Mouse (Mus musculus) forebrain, embryonic 11.5 days (tissue): Measurements from ENCODE around the gene Wwc1. TPM values are rescaled to one million over a fixed set of nuclear protein-coding genes. Genes with fewer than 3 reads are reported as not detected.

ENCODE experiments used
- ATAC-seq: fragments of 200-750 bp; cut with Nextera tagmentation; replicated peaks from 2 replicates; pipeline ENCODE4 v1.8.0; 2017; ENCODE audit warnings: moderate TSS enrichment; ENCODE audit not compliant: low FRiP score
- DNase-seq: peaks from one replicate; pipeline ENCODE4 v3.0.0-alpha.2; 2017; ENCODE audit warnings: low spot score
- H3K27ac ChIP-seq: fragments of 300-500 bp; sonication (generic); 2 replicates; pipeline ENCODE4 v1.5.1; 2014; ENCODE audit warnings: low read depth, low read length
- H3K27me3 ChIP-seq: fragments of 300-500 bp; sonication (generic); 2 replicates; pipeline ENCODE4 v1.6.1; 2014; ENCODE audit warnings: mild to moderate bottlenecking, low read length, mixed read lengths; ENCODE audit not compliant: control insufficient read depth, insufficient read depth
- H3K36me3 ChIP-seq: fragments of 300-500 bp; sonication (generic); 2 replicates; pipeline ENCODE4 v1.6.1; 2014; ENCODE audit warnings: mild to moderate bottlenecking, low read length, moderate library complexity, mixed read lengths; ENCODE audit not compliant: control insufficient read depth, insufficient read depth
- H3K4me1 ChIP-seq: fragments of 300-500 bp; sonication (generic); replicated peaks from 2 replicates; pipeline ENCODE4 v1.6.1; 2014; ENCODE audit warnings: low read length, mixed read lengths; ENCODE audit not compliant: control insufficient read depth, insufficient read depth
- H3K4me2 ChIP-seq: fragments of 300-500 bp; sonication (generic); 2 replicates; pipeline ENCODE4 v1.6.1; 2014; ENCODE audit warnings: low read depth, mild to moderate bottlenecking, low read length, moderate library complexity, mixed read lengths; ENCODE audit not compliant: severe bottlenecking
- H3K4me3 ChIP-seq: fragments of 300-500 bp; sonication (generic); 2 replicates; pipeline ENCODE4 v1.5.1; 2014; ENCODE audit warnings: low read depth, low read length
- H3K9ac ChIP-seq: fragments of 300-500 bp; sonication (generic); 2 replicates; pipeline ENCODE4 v1.6.1; 2014; ENCODE audit warnings: low read length
- H3K9me3 ChIP-seq: fragments of 300-500 bp; sonication (generic); 2 replicates; pipeline ENCODE4 v1.6.1; 2016; ENCODE audit warnings: low read length, mixed read lengths; ENCODE audit not compliant: control insufficient read depth
- WGBS: fragments of 180-500 bp; shearing (Covaris S2); extraction: QIAGEN DNeasy Blood & Tissue Kit; methylation state at CpG from one replicate; pipeline ENCODE4 v1.1.7; 2014; 5-methylcytosine and 5-hydroxymethylcytosine counted together
- polyA plus RNA-seq: library from polyadenylated mRNA; unstranded; fragments of >200 nt; fragmentation: Nextera tagmentation; extraction: Ambion mirVana; gene quantifications from 2 replicates; pipeline ENCODE4 v1.2.1, GENCODE M21; 2014

The Wwc1 gene
- polyA plus RNA-seq, 1 experiment from 2014 or later, result 10.6 TPM

- ATAC-seq (peak; percentile 45; the same call in 1 of the 2 replicates), DNase-seq (no peak)
- H3K36me3 ChIP-seq, result no peaks in the 10 kb centered on the region
- no peaks in the 10 kb centered on the region for H3K9me3 ChIP-seq
- H3K4me2 ChIP-seq, result no peak overlapping the region
- H3K4me3 ChIP-seq, result no peak overlapping the region
- peaks cover 14% of the 10 kb centered on the region; the same call in 1 of the 2 replicates for H3K4me1 ChIP-seq
- H3K27ac ChIP-seq, result peak overlapping the region; percentile 55; the same call in 1 of the 2 replicates
- 24% methylated on average over 4 of the region's 4 CpGs for WGBS
- no peaks in the 10 kb centered on the region for H3K27me3 ChIP-seq
- H3K9ac ChIP-seq, result peak overlapping the region; percentile 33; the same call in 1 of the 2 replicates
These were observed 86.9 kb downstream of the Wwc1 start for GRCm38 (mm10) chr11:35893454-35893853.

- Histone ChIP-seq H3K9me3 (no peaks in the 10 kb centered on the region), H3K4me3 (no peak overlapping the region), H3K9ac (peak overlapping the region; percentile 33; the same call in 1 of the 2 replicates), H3K36me3 (no peaks in the 10 kb centered on the region), H3K27ac (peak overlapping the region; percentile 55; the same call in 1 of the 2 replicates), H3K4me1 (peaks cover 14% of the 10 kb centered on the region; the same call in 1 of the 2 replicates), H3K27me3 (no peaks in the 10 kb centered on the region), H3K4me2 (no peak overlapping the region)
- WGBS, result 21% methylated on average over 10 of the region's 10 CpGs
- DNase-seq (no peak), ATAC-seq (peak; percentile 49; the same call in 1 of the 2 replicates)
These were observed 87.3 kb downstream of the Wwc1 start for GRCm38 (mm10) chr11:35893018-35893421.

GRCm38 (mm10) chr11:35892293-35892692 is 88.0 kb downstream of the Wwc1 start:
- no peaks in the 10 kb centered on the region for H3K27me3 ChIP-seq
- H3K4me2 ChIP-seq, result no peak overlapping the region
- H3K4me1 ChIP-seq, result peaks cover 14% of the 10 kb centered on the region; the same call in 1 of the 2 replicates
- no peaks in the 10 kb centered on the region; the same call in 1 of the 2 replicates for H3K36me3 ChIP-seq
- H3K9me3 ChIP-seq, result no peaks in the 10 kb centered on the region
- DNase-seq (no peak), ATAC-seq (0 out of 2 replicates have a peak, but pooled peaks have one; percentile 30)
- no peak overlapping the region for H3K27ac ChIP-seq
- WGBS, result 62% methylated on average over 9 of the region's 9 CpGs
- H3K9ac ChIP-seq, result no peak overlapping the region
- H3K4me3 ChIP-seq, result no peak overlapping the region

GRCm38 (mm10) chr11:35888790-35889189 is 91.5 kb downstream of the Wwc1 start:
- Histone ChIP-seq H3K36me3 (no peaks in the 10 kb centered on the region; the same call in 1 of the 2 replicates), H3K4me2 (no peak overlapping the region), H3K9ac (no peak overlapping the region), H3K27ac (no peak overlapping the region), H3K9me3 (no peaks in the 10 kb centered on the region), H3K4me1 (peaks cover 14% of the 10 kb centered on the region; the same call in 1 of the 2 replicates), H3K27me3 (no peaks in the 10 kb centered on the region), H3K4me3 (no peak overlapping the region)
- 80% methylated on average over 8 of the region's 8 CpGs for WGBS
- ATAC-seq (no peak), DNase-seq (no peak)

- no peaks in the 10 kb centered on the region for H3K4me1 ChIP-seq
These were observed 97.5 kb downstream of the Wwc1 start for GRCm38 (mm10) chr11:35882777-35883176.

GRCm38 (mm10) chr11:35878559-35878897 is 101.8 kb downstream of the Wwc1 start:
- no peak overlapping the region for H3K9ac ChIP-seq
- DNase-seq (no peak), ATAC-seq (no peak)
- H3K9me3 ChIP-seq, result no peaks in the 10 kb centered on the region
- no peak overlapping the region for H3K4me3 ChIP-seq
- no peaks in the 10 kb centered on the region for H3K27me3 ChIP-seq
- WGBS, result 62% methylated on average over 4 of the region's 4 CpGs
- H3K4me1 ChIP-seq, result peaks cover 14% of the 10 kb centered on the region
- no peaks in the 10 kb centered on the region for H3K36me3 ChIP-seq
- no peak overlapping the region for H3K4me2 ChIP-seq
- no peak overlapping the region for H3K27ac ChIP-seq

More at GRCm38 (mm10) chr11:35882777-35883176, 97.5 kb downstream of the Wwc1 start:
- Histone ChIP-seq H3K4me3 (no peak overlapping the region), H3K27me3 (no peaks in the 10 kb centered on the region), H3K9ac (no peak overlapping the region), H3K36me3 (no peaks in the 10 kb centered on the region; the same call in 1 of the 2 replicates), H3K9me3 (no peaks in the 10 kb centered on the region), H3K27ac (no peak overlapping the region), H3K4me2 (no peak overlapping the region)
- WGBS, result 95% methylated on average over 6 of the region's 6 CpGs
- DNase-seq (no peak), ATAC-seq (no peak)

- no peak overlapping the region for H3K27ac ChIP-seq
- no peaks in the 10 kb centered on the region for H3K36me3 ChIP-seq
- H3K9me3 ChIP-seq, result no peaks in the 10 kb centered on the region
- ATAC-seq (no peak; the same call in 1 of the 2 replicates), DNase-seq (no peak)
- H3K4me1 ChIP-seq, result peaks cover 16% of the 10 kb centered on the region
- WGBS, result 68% methylated on average over 14 of the region's 14 CpGs
- H3K27me3 ChIP-seq, result no peaks in the 10 kb centered on the region
- no peak overlapping the region for H3K9ac ChIP-seq
- no peak overlapping the region for H3K4me2 ChIP-seq
- no peak overlapping the region for H3K4me3 ChIP-seq
These were observed 102.4 kb downstream of the Wwc1 start for GRCm38 (mm10) chr11:35877651-35878558.

GRCm38 (mm10) chr11:35873624-35874244 is 106.6 kb downstream of the Wwc1 start:
- Histone ChIP-seq H3K4me3 (no peak overlapping the region), H3K9ac (no peak overlapping the region), H3K9me3 (no peaks in the 10 kb centered on the region), H3K4me2 (peak overlapping the region; percentile 0), H3K27ac (peak overlapping the region; percentile 41; the same call in 1 of the 2 replicates), H3K4me1 (peaks cover 16% of the 10 kb centered on the region), H3K27me3 (no peaks in the 10 kb centered on the region), H3K36me3 (peaks cover 2% of the 10 kb centered on the region; the same call in 1 of the 2 replicates)
- ATAC-seq, result peak; percentile 53
- WGBS, result 21% methylated on average over 21 of the region's 21 CpGs
- DNase-seq, result no peak
